Mouse (Mus musculus) G1E (cell line): Measurements from ENCODE around the gene Adgrv1. TPM values are rescaled to one million over a fixed set of nuclear protein-coding genes. Genes with fewer than 3 reads are reported as not detected.

Source experiments
- ATAC-seq: 2 replicates; pipeline ENCODE4 v1.8.0; 2016; ENCODE audit warnings: mild to moderate bottlenecking; ENCODE audit not compliant: insufficient number of reproducible peaks, poor library complexity, low FRiP score, severe bottlenecking; ENCODE audit errors: extremely low read depth
- DNase-seq: peaks from one replicate; pipeline ENCODE4 v3.0.0; 2012; ENCODE audit warnings: low spot score
- H3K27me3 ChIP-seq: 2 replicates; pipeline ENCODE4 v1.6.1; 2012; ENCODE audit warnings: mild to moderate bottlenecking, low read length, inconsistent platforms; ENCODE audit not compliant: insufficient read depth
- H3K36me3 ChIP-seq: replicated peaks from 2 replicates; pipeline ENCODE3; 2012; ENCODE audit warnings: mild to moderate bottlenecking, inconsistent platforms
- H3K4me1 ChIP-seq: 2 replicates; pipeline ENCODE4 v1.6.1; 2012; ENCODE audit warnings: low read depth, low read length, inconsistent platforms, mixed read lengths; ENCODE audit not compliant: insufficient read depth
- H3K4me3 ChIP-seq: 2 replicates; pipeline ENCODE4 v1.5.1; 2012; ENCODE audit warnings: low read depth, mild to moderate bottlenecking, inconsistent platforms, low read length, moderate library complexity, mixed read lengths
- H3K9me3 ChIP-seq: replicated peaks from 2 replicates; pipeline ENCODE4 v1.6.1; 2012; ENCODE audit warnings: inconsistent platforms
- CTCF ChIP-seq: IDR thresholded peaks from 2 replicates; pipeline ENCODE4 v1.5.1; 2012; ENCODE audit warnings: low read depth, low read length, inconsistent platforms, mixed read lengths
- GATA1 ChIP-seq: IDR thresholded peaks from 2 replicates; pipeline ENCODE4 v1.6.1; 2012; ENCODE audit warnings: borderline replicate concordance, low read length, inconsistent platforms, mixed read lengths
- GATA2 ChIP-seq: IDR thresholded peaks from 2 replicates; pipeline ENCODE4 v1.6.1; 2012; ENCODE audit warnings: low read depth, low read length, inconsistent platforms, borderline replicate concordance
- POLR2AphosphoS5 ChIP-seq: IDR thresholded peaks from 2 replicates; pipeline ENCODE4 v1.6.1; 2012; ENCODE audit warnings: low read depth, low read length, inconsistent platforms; ENCODE audit not compliant: insufficient replicate concordance
- TAL1 ChIP-seq: conservative IDR thresholded peaks from 2 replicates; pipeline ENCODE4 v1.6.1; 2012; ENCODE audit warnings: low read depth, low read length, inconsistent platforms, mixed read lengths
- polyA plus RNA-seq: library from polyadenylated mRNA; stranded (reverse); fragments of >175 nt; gene quantifications from 2 replicates; pipeline ENCODE4 v1.2.3, GENCODE M21; 2012
- total RNA-seq, 2 experiments: library from RNA; stranded (forward) in 1 of 2; stranded (reverse) in 1 of 2; fragments of 200-1000 nt in 1 of 2; fragments of >200 nt in 1 of 2; fragmentation: Nextera tagmentation in 1 of 2; gene quantifications; 2 replicates each; pipeline ENCODE4 v1.2.3; 2014 to 2017

Gene Adgrv1
- total and polyA plus RNA-seq, 3 experiments = 0.49 TPM; not detected in 2

- ATAC-seq (no peak), DNase-seq (no peak)
- Histone ChIP-seq H3K9me3 (no peaks in the 10 kb centered on the region), H3K36me3 (no peaks in the 10 kb centered on the region), H3K4me3 (no peak overlapping the region), H3K27me3 (no peaks in the 10 kb centered on the region), H3K4me1 (no peaks in the 10 kb centered on the region)
- TF ChIP-seq GATA2 = no peak
Observed at GRCm38 (mm10) chr13:81232839-81233238, 400.1 kb downstream of the Adgrv1 start.

DNA sequence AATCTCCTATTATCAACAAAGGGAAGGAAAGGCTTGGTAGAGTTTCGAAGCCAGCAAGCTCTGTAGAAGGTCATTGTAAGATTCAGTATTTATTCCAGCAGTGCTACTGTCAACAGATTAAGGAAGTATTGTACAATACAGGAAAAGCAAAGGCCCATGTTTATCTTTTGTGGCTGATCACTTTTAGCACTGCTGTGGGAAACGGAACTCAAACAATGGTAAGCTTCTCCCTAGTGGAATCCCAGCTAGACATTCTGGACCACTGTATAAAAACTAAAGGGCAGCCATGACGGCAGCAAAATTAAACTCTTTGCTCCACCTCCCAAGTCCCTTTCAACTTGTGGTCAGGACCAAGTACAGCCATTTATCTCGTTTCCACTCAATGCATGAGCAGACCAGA, 402.8 kb downstream of the Adgrv1 start:
- Histone ChIP-seq H3K27me3 (no peaks in the 10 kb centered on the region), H3K36me3 (no peaks in the 10 kb centered on the region), H3K4me3 (no peak overlapping the region), H3K9me3 (no peaks in the 10 kb centered on the region), H3K4me1 (no peaks in the 10 kb centered on the region)
- ATAC-seq = no peak
- TF ChIP-seq CTCF = no peak
- TF ChIP-seq TAL1 = no peak
- no peak for TF ChIP-seq POLR2AphosphoS5
- TF ChIP-seq GATA2 = no peak
- TF ChIP-seq GATA1 = no peak
- DNase-seq = no peak

GRCm38 (mm10) chr13:81223768-81224167, 409.2 kb downstream of the Adgrv1 start:
- H3K4me1 ChIP-seq = no peaks in the 10 kb centered on the region
- no peaks in the 10 kb centered on the region for H3K9me3 ChIP-seq
- H3K36me3 ChIP-seq = no peaks in the 10 kb centered on the region
- H3K4me3 ChIP-seq = no peak overlapping the region
- DNase-seq (no peak), ATAC-seq (no peak)
- TF ChIP-seq POLR2AphosphoS5 = no peak
- TF ChIP-seq TAL1 = no peak
- TF ChIP-seq GATA1 = no peak
- TF ChIP-seq GATA2 = no peak
- TF ChIP-seq CTCF = no peak
- no peaks in the 10 kb centered on the region for H3K27me3 ChIP-seq

DNA sequence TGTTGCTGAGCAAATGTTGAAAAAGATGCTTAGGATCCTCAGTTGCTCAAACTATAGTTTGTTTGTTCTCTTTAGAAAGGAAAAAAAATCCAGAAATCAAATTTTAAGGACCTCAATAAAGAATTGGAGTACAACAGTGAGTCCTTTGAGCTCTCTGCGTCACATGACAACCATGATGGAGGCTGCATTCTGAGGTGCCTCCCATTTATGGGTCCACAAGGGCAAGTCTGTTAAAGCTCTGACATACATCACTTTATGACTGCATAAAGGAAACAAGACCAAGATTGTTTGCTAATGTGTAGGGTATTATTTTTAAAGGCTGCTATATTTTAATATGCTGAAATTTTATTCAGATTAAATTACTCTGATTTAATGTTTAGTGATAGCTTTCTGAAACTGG, 410.6 kb downstream of the Adgrv1 start:
- no peak for ATAC-seq
- no peaks in the 10 kb centered on the region for H3K27me3 ChIP-seq
- TF ChIP-seq GATA1 (no peak), GATA2 (no peak), POLR2AphosphoS5 (no peak), CTCF (no peak), TAL1 (no peak)

DNA sequence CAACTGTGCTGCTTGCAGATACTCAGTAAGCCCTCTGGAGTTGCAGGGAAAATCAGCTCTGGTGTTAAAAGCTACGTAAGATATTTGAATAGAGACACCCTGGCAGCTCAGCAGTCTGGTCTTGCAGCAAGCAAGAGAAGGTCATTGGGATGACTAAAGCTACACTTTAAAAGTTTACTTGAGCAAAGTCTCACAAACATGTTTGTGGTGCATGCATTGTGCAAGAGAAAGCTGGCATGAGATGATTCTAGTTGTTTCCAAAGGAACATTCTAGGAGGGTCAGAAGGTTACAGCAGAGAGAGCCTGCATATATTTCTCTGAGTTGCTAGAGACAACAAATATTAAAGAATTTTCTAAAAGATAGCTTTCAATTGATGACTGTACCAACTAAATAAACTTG, 421.5 kb downstream of the Adgrv1 start:
- Histone ChIP-seq H3K27me3 (no peaks in the 10 kb centered on the region), H3K36me3 (no peaks in the 10 kb centered on the region), H3K9me3 (no peaks in the 10 kb centered on the region), H3K4me1 (no peaks in the 10 kb centered on the region), H3K4me3 (no peak overlapping the region)
- no peak for ATAC-seq
- no peak for DNase-seq
- TF ChIP-seq POLR2AphosphoS5 = no peak
- TF ChIP-seq TAL1 = no peak
- TF ChIP-seq CTCF = no peak
- no peak for TF ChIP-seq GATA2
- TF ChIP-seq GATA1 = no peak

More for the DNA sequence above, 410.6 kb downstream of the Adgrv1 start:
- Histone ChIP-seq H3K4me1 (no peaks in the 10 kb centered on the region), H3K9me3 (no peaks in the 10 kb centered on the region), H3K36me3 (no peaks in the 10 kb centered on the region), H3K4me3 (no peak overlapping the region)
- DNase-seq = no peak

DNA sequence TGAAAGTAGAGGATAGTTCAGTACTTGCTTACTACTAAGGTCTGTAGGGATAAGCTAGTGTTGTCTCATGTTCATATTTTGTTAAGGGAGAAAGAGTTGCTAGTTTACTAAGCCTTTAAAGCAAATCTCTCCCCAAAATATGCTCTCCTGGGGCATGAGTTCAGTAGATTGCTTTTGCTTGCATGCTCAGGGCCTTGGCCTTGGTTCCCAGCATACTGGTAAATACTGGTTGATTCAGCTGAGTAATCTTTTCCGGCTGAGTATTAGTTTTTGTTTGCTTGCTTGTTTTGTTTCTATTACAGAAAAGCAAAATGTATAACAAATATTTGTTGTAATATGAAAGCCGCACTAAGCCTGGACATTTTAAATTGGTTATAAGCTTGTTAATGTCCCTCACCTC, 422.4 kb downstream of the Adgrv1 start:
- TF ChIP-seq TAL1 (no peak), GATA1 (no peak), GATA2 (no peak), POLR2AphosphoS5 (no peak), CTCF (no peak)
- DNase-seq (no peak), ATAC-seq (no peak)
- Histone ChIP-seq H3K4me3 (no peak overlapping the region), H3K27me3 (no peaks in the 10 kb centered on the region), H3K36me3 (no peaks in the 10 kb centered on the region), H3K4me1 (no peaks in the 10 kb centered on the region), H3K9me3 (no peaks in the 10 kb centered on the region)

- no peaks in the 10 kb centered on the region for H3K4me1 ChIP-seq
Observed at GRCm38 (mm10) chr13:81209815-81210214, 423.1 kb downstream of the Adgrv1 start.

More at GRCm38 (mm10) chr13:81209815-81210214, 423.1 kb downstream of the Adgrv1 start:
- no peaks in the 10 kb centered on the region for H3K27me3 ChIP-seq
- H3K9me3 ChIP-seq = no peaks in the 10 kb centered on the region
- ATAC-seq (no peak), DNase-seq (no peak)
- no peak overlapping the region for H3K4me3 ChIP-seq
- TF ChIP-seq GATA2 = no peak
- no peak for TF ChIP-seq CTCF
- no peak for TF ChIP-seq TAL1
- TF ChIP-seq GATA1 = no peak
- TF ChIP-seq POLR2AphosphoS5 = no peak
- no peaks in the 10 kb centered on the region for H3K36me3 ChIP-seq
